Mouse (Mus musculus): ENCODE measurements around the gene Dppa4. TPM values are rescaled to one million over a fixed set of nuclear protein-coding genes. Genes with fewer than 3 reads are reported as not detected.

Gene Dppa4
- not detected in 2 replicates for polyA plus RNA-seq (2014; fragmentation: Nextera tagmentation; extraction: Ambion mirVana)

GRCm38 (mm10) chr16:48283517-48283916, at the start of gene Dppa4:
TSS of gene Dppa4 (plus strand) at chr16:48283733.
- H3K9me3 ChIP-seq (ENCODE audit: control insufficient read depth, low read length) = no peaks in the 10 kb centered on the region
- H3K36me3 ChIP-seq (ENCODE audit: control insufficient read depth, insufficient read depth, low read length) = no peaks in the 10 kb centered on the region
- no peak for ATAC-seq (ENCODE audit: low FRiP score, low TSS enrichment)
- no peak within 1 kb of the TSS for H3K9ac ChIP-seq (ENCODE audit: low read depth, low read length)
- H3K4me2 ChIP-seq (replicated peaks; ENCODE audit: low read depth, low read length) = no peak within 1 kb of the TSS
- no peaks in the 10 kb centered on the region for H3K27me3 ChIP-seq (ENCODE audit: control insufficient read depth, insufficient read depth, low read length)
- WGBS = 80% methylated on average over 4 of the region's 4 CpGs
- H3K27ac ChIP-seq (ENCODE audit: low read depth, low read length) = no peak within 1 kb of the TSS
- H3K4me1 ChIP-seq (ENCODE audit: control insufficient read depth, insufficient read depth, low read length) = no peaks in the 10 kb centered on the region
- H3K4me3 ChIP-seq (ENCODE audit: low read length) = no peak within 1 kb of the TSS

DNA sequence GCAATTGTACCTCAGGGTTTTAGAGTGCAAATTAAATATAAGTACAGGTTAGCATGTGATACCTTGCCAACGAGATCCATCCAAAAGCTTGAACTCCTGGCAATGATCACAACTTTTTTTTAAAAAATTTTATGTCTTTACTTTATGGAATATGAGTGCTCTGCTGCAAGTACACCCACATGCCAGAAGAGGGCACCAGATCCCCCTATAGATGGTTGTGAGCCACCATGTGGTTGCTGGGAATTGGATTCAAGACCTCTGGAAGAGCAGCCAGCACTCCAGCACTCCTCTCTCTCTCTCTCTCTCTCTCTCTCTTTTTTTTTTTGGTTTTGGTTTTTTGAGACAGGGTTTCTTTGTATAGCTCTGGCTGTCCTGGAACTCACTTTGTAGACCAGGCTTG, 48.5 kb upstream of the Dppa4 start:
- no peak overlapping the region for H3K4me2 ChIP-seq (replicated peaks; ENCODE audit: low read depth, low read length)
- no peak overlapping the region for H3K27ac ChIP-seq (ENCODE audit: low read depth, low read length)
- no peak overlapping the region for H3K9ac ChIP-seq (ENCODE audit: low read depth, low read length)
- ATAC-seq (ENCODE audit: low FRiP score, low TSS enrichment) = no peak
- H3K36me3 ChIP-seq (ENCODE audit: control insufficient read depth, insufficient read depth, low read length) = no peaks in the 10 kb centered on the region
- no peaks in the 10 kb centered on the region for H3K4me1 ChIP-seq (ENCODE audit: control insufficient read depth, insufficient read depth, low read length)
- no peak overlapping the region for H3K4me3 ChIP-seq (ENCODE audit: low read length)
- H3K9me3 ChIP-seq (ENCODE audit: control insufficient read depth, low read length) = no peaks in the 10 kb centered on the region
- H3K27me3 ChIP-seq (ENCODE audit: control insufficient read depth, insufficient read depth, low read length) = no peaks in the 10 kb centered on the region
- WGBS = 89% methylated on average over 1 of the region's 1 CpGs

DNA sequence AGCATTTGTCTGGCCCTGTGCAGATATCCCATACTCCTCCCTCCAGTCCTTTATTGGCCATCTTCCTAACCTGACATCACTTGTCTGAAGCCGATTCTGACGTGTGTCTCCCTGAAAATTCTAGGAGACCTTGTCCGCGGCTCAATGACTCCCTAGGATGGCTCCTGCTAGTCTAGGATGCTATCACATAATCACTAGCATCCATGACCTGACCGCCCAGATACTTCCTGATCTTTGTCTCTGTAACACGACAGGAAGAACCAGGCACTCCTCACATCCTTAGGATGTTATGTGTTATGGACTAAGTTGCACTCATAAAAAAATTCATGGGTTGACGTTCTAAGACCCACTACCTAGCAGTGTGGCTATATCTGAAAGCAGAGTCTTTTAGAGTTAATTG, 45.9 kb upstream of the Dppa4 start:
- 81% methylated on average over 7 of the region's 7 CpGs for WGBS
- ATAC-seq (ENCODE audit: low FRiP score, low TSS enrichment) = no peak
- H3K27me3 ChIP-seq (ENCODE audit: control insufficient read depth, insufficient read depth, low read length) = no peaks in the 10 kb centered on the region
- H3K27ac ChIP-seq (ENCODE audit: low read depth, low read length) = no peak overlapping the region
- no peak overlapping the region for H3K4me3 ChIP-seq (ENCODE audit: low read length)
- H3K4me1 ChIP-seq (ENCODE audit: control insufficient read depth, insufficient read depth, low read length) = no peaks in the 10 kb centered on the region
- H3K9me3 ChIP-seq (ENCODE audit: control insufficient read depth, low read length) = no peaks in the 10 kb centered on the region
- no peaks in the 10 kb centered on the region for H3K36me3 ChIP-seq (ENCODE audit: control insufficient read depth, insufficient read depth, low read length)
- no peak overlapping the region for H3K4me2 ChIP-seq (replicated peaks; ENCODE audit: low read depth, low read length)
- no peak overlapping the region for H3K9ac ChIP-seq (ENCODE audit: low read depth, low read length)

DNA sequence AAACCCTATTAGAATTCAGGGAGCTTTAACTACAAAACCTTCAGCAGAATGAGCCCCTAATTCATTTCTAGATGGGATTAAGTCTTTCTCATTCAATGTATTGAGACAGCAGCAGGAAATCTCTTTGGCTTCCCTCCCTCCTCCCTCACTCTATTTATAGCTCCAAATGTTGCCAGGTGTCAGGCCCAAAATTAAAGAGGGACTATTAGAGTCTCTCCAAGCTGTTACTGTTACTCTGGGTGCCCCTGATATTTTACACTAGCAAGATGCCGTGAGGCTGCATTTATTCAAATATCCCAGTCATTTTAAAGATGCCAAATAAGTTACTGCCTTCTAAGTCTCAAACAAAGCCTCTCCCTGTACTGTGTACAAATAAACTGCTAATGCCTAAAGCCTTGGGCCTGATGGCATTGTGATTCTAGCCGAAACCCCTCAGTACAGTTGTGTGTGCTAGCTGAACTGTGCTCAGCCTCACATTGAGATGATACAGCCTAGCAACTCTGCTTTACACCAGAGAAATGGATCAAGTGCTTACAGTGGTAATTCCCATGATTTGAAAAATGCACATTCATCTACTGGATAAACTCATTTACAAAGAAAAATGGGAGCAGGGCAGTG, 36.4 kb upstream of the Dppa4 start:
- no peak overlapping the region for H3K27ac ChIP-seq (ENCODE audit: low read depth, low read length)
- no peak for ATAC-seq (ENCODE audit: low FRiP score, low TSS enrichment)

GRCm38 (mm10) chr16:48252824-48253223, 30.7 kb upstream of the Dppa4 start:
- Histone ChIP-seq H3K27me3 (ENCODE audit: control insufficient read depth, insufficient read depth, low read length) (no peaks in the 10 kb centered on the region), H3K4me2 (replicated peaks; ENCODE audit: low read depth, low read length) (no peak overlapping the region), H3K9ac (ENCODE audit: low read depth, low read length) (no peak overlapping the region), H3K4me3 (ENCODE audit: low read length) (no peak overlapping the region), H3K27ac (ENCODE audit: low read depth, low read length) (no peak overlapping the region), H3K9me3 (ENCODE audit: control insufficient read depth, low read length) (peaks cover 5% of the 10 kb centered on the region; the same call in 1 of the 2 replicates), H3K4me1 (ENCODE audit: control insufficient read depth, insufficient read depth, low read length) (no peaks in the 10 kb centered on the region), H3K36me3 (ENCODE audit: control insufficient read depth, insufficient read depth, low read length) (no peaks in the 10 kb centered on the region)
- 66% methylated on average over 4 of the region's 4 CpGs for WGBS
- ATAC-seq (ENCODE audit: low FRiP score, low TSS enrichment) = no peak

More for the DNA sequence above, 36.4 kb upstream of the Dppa4 start:
- no peak overlapping the region for H3K4me2 ChIP-seq (replicated peaks; ENCODE audit: low read depth, low read length)
- no peaks in the 10 kb centered on the region for H3K27me3 ChIP-seq (ENCODE audit: control insufficient read depth, insufficient read depth, low read length)
- no peaks in the 10 kb centered on the region for H3K9me3 ChIP-seq (ENCODE audit: control insufficient read depth, low read length)
- H3K4me1 ChIP-seq (ENCODE audit: control insufficient read depth, insufficient read depth, low read length) = no peaks in the 10 kb centered on the region
- H3K4me3 ChIP-seq (ENCODE audit: low read length) = no peak overlapping the region
- H3K36me3 ChIP-seq (ENCODE audit: control insufficient read depth, insufficient read depth, low read length) = no peaks in the 10 kb centered on the region
- WGBS = 82% methylated on average over 2 of the region's 2 CpGs
- no peak overlapping the region for H3K9ac ChIP-seq (ENCODE audit: low read depth, low read length)

GRCm38 (mm10) chr16:48254584-48254983, 28.9 kb upstream of the Dppa4 start:
- WGBS = 96% methylated on average over 5 of the region's 5 CpGs

DNA sequence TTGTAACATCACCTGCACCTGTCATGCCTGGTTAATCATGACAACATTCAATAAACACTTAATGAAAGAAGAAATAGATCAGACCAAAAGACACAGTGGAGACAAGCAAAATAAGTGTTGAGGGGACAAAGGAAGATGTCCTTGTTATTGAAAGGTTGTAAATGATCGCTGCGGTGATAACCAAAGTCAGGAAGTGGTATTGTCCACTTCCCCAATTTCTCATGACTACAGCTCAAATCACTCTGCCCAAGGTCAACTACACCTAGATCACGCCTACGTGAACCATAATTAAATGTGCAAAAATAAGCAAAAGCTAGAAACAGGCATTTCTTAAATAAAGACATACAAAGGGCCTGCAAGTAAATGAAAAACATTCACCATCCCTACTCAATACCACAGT, 24.0 kb upstream of the Dppa4 start:
- no peak overlapping the region for H3K27ac ChIP-seq (ENCODE audit: low read depth, low read length)
- no peaks in the 10 kb centered on the region for H3K4me1 ChIP-seq (ENCODE audit: control insufficient read depth, insufficient read depth, low read length)
- no peak overlapping the region for H3K4me3 ChIP-seq (ENCODE audit: low read length)
- H3K9me3 ChIP-seq (ENCODE audit: control insufficient read depth, low read length) = peaks cover 5% of the 10 kb centered on the region; the same call in 1 of the 2 replicates
- 94% methylated on average over 4 of the region's 4 CpGs for WGBS
- no peak overlapping the region for H3K9ac ChIP-seq (ENCODE audit: low read depth, low read length)
- H3K4me2 ChIP-seq (replicated peaks; ENCODE audit: low read depth, low read length) = no peak overlapping the region
- H3K27me3 ChIP-seq (ENCODE audit: control insufficient read depth, insufficient read depth, low read length) = no peaks in the 10 kb centered on the region
- no peak for ATAC-seq (ENCODE audit: low FRiP score, low TSS enrichment)
- no peaks in the 10 kb centered on the region for H3K36me3 ChIP-seq (ENCODE audit: control insufficient read depth, insufficient read depth, low read length)

More at GRCm38 (mm10) chr16:48254584-48254983, 28.9 kb upstream of the Dppa4 start:
- Histone ChIP-seq H3K4me1 (ENCODE audit: control insufficient read depth, insufficient read depth, low read length) (no peaks in the 10 kb centered on the region), H3K4me2 (replicated peaks; ENCODE audit: low read depth, low read length) (no peak overlapping the region), H3K4me3 (ENCODE audit: low read length) (no peak overlapping the region), H3K27ac (ENCODE audit: low read depth, low read length) (no peak overlapping the region), H3K9ac (ENCODE audit: low read depth, low read length) (no peak overlapping the region), H3K9me3 (ENCODE audit: control insufficient read depth, low read length) (peaks cover 5% of the 10 kb centered on the region; the same call in 1 of the 2 replicates), H3K27me3 (ENCODE audit: control insufficient read depth, insufficient read depth, low read length) (no peaks in the 10 kb centered on the region), H3K36me3 (ENCODE audit: control insufficient read depth, insufficient read depth, low read length) (no peaks in the 10 kb centered on the region)
- no peak for ATAC-seq (ENCODE audit: low FRiP score, low TSS enrichment)

DNA sequence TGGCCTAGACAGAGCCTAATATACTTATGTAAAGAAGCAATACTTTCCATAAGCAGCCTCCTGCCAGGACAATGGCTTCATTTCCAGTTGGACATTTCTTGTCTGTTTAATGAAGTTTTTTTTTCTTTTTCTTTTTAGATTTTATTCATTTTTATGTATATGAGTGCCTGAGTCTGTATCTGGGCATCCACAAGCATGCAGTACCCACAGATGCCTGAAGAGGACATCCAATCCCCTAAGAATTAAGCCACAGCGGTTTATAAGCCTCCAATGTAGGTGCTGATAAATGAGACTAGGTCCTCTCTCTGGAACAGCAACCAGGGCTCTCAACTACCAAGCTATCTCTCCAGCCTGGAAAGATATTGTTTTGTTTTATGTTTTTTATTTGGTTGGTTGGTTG, 20.6 kb upstream of the Dppa4 start:
- Histone ChIP-seq H3K9ac (ENCODE audit: low read depth, low read length) (no peak overlapping the region), H3K4me3 (ENCODE audit: low read length) (no peak overlapping the region), H3K4me1 (ENCODE audit: control insufficient read depth, insufficient read depth, low read length) (no peaks in the 10 kb centered on the region), H3K36me3 (ENCODE audit: control insufficient read depth, insufficient read depth, low read length) (no peaks in the 10 kb centered on the region), H3K9me3 (ENCODE audit: control insufficient read depth, low read length) (no peaks in the 10 kb centered on the region), H3K27me3 (ENCODE audit: control insufficient read depth, insufficient read depth, low read length) (no peaks in the 10 kb centered on the region), H3K27ac (ENCODE audit: low read depth, low read length) (no peak overlapping the region), H3K4me2 (replicated peaks; ENCODE audit: low read depth, low read length) (no peak overlapping the region)
- WGBS = 78% methylated on average over 1 of the region's 1 CpGs
- ATAC-seq (ENCODE audit: low FRiP score, low TSS enrichment) = no peak

- ATAC-seq (ENCODE audit: low FRiP score, low TSS enrichment) = no peak
- no peak overlapping the region for H3K4me3 ChIP-seq (ENCODE audit: low read length)
- 65% methylated on average over 4 of the region's 4 CpGs for WGBS
- H3K27me3 ChIP-seq (ENCODE audit: control insufficient read depth, insufficient read depth, low read length) = no peaks in the 10 kb centered on the region
- H3K27ac ChIP-seq (ENCODE audit: low read depth, low read length) = no peak overlapping the region
- no peak overlapping the region for H3K4me2 ChIP-seq (replicated peaks; ENCODE audit: low read depth, low read length)
- H3K9ac ChIP-seq (ENCODE audit: low read depth, low read length) = no peak overlapping the region
- H3K36me3 ChIP-seq (ENCODE audit: control insufficient read depth, insufficient read depth, low read length) = no peaks in the 10 kb centered on the region
- H3K9me3 ChIP-seq (ENCODE audit: control insufficient read depth, low read length) = no peaks in the 10 kb centered on the region
- no peaks in the 10 kb centered on the region for H3K4me1 ChIP-seq (ENCODE audit: control insufficient read depth, insufficient read depth, low read length)
Observed at GRCm38 (mm10) chr16:48265856-48266255, 17.7 kb upstream of the Dppa4 start.

Data from kidney, embryonic 14.5 days (tissue).